Mouse (Mus musculus): Measurements from ENCODE around the gene Mvb12b.

Mvb12b gene

DNA sequence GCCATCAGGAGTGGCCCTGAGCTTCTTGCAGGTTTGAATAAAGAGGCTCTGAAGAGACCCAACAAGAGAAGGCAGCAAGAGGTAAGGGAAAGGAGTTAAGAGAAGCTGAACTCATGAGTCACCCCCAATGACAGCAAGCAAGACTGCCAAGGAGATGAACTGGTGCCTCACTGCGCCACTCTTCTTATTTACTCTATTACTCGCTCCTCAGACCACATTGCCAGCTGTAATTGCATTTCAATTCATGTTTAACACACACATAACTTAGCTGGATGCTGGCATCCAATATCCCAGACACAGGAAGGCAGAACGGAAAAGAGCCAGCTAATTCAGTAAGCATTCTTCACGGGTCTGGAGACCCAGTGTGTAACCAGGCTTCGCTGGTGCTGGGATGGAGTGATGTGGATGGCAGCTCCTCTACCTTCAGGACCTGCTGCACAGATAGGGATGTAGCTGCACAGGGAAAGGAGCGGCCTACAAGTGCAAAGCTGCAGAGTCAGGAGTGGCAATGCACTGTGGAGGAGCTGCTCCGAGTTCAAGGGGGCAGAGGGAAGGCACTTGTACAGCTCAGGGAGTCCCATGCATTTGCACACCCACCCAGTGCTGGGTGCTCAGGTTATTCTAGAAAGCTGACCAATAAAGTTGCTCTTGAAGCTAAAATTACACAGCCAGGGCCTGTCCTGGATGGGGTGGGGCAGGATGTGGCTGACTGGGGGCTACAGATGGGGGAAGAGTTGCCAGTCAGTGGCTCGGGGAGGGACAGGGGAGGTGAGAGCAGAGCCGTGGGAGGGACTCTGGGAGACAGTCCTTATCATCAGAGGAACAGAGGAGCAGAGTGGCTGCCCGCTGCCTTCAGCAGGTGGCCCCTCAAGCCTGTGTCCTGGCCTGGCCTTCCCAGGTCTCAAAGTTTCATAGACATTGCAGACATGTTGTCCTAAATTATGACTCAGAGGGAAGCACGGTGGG, 34.5 kb downstream of the Mvb12b start:
- DNase-seq (ENCODE audit: low read depth in 2 of 2, low spot score in 2 of 2), result peak in 1 of 2 experiments; percentile 23

DNA sequence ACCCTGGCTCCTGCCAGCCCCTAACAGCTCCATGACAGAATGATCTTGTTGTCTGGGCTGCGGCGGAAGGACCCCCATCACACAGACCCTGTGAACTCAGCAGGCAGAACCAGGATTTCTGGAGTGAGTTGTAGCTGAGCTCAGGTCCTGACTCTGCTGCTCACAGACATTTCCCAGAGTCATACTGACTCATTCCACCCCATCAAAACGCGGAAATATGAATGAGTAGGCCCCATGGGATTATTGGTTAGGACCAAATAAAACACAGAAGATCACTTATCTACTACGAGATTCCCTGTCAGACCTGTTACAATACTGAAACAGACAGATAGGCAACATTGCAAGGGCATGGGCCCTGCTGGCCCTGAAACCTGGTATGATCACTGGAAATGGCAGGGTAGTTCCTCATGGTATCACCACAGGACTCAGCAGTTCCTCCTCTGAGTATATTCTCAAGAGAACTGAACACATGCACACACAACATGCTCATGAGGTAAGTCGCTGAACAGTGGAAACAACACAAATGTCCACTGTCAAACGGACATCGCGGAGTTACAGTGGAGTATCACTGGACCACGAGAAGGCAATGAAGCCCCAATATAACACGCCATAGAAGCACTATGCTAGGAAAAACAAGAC, 40.4 kb downstream of the Mvb12b start:
- DNase-seq (ENCODE audit: low read depth in 2 of 2, low spot score in 2 of 2), result no peak

DNA sequence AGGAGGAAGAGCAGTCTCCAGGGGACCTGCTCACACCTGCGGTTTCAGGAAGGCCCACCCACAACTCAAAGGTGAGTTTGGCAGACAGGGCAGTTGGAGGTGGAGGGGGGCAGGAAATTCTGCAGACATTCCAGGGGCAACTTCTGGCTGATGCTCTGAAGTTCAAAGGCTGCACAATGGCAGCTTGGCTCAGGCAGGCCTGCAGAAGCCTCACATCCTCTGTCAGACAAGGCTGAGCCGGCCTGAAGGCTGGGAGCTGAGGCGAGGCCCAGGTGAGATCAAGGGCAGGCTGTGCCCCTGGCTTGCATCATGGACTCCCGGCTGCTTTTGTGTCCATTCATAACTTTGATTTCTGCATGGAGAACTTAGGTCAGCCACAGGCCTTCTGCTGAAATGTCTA, 41.1 kb downstream of the Mvb12b start:
- DNase-seq (ENCODE audit: low read depth in 2 of 2, low spot score in 2 of 2), result no peak

DNA sequence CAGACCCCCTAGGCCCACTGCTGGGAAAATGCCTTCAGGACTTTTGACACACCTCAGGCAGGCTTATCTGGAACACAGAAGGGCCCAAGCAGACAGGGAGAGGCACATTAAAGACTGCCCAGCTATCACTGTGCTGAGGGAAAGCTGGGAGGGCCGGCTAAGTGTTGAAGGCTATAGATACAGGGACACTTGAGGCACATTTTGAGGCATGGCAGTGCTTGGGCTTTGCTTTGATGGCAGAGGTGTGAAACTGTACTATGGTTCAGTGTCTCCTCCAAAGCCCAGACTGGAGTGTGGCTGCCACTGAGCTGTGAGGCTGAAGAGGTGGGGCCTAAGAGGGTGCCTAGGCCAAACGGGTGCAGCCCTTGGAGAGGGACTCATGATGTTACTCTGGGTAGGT, 44.1 kb downstream of the Mvb12b start:
- no peak for DNase-seq (ENCODE audit: low read depth in 2 of 2, low spot score in 2 of 2)

DNA sequence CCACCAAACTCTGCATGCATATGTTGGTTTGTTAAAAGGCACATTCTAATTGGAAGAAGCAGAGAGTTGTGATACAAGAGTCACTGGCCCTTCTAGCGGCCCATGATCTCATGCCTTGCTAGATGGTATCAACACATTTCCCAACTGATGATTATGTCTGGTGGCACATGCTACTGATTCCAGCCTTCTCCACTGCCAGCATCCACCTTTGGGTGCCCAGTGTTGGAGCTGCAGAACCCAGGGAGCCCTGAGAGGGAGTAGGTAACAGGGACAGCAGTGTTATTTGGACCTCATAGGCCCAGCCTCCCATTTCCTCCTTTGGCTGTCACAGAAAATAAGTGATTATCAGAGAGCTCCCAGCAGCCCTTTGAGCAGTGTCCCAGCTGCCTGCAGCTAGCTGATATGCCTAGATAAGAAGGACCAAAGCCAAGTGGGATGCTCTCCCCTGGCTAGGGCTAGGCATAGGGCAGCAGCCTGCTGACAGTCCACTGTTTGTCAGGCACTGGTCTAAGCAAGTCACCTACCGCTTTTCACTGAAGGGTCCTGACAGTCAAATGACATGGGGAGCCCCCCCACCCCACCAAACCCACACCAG, 44.7 kb downstream of the Mvb12b start:
- no peak for DNase-seq (ENCODE audit: low read depth in 2 of 2, low spot score in 2 of 2)

DNA sequence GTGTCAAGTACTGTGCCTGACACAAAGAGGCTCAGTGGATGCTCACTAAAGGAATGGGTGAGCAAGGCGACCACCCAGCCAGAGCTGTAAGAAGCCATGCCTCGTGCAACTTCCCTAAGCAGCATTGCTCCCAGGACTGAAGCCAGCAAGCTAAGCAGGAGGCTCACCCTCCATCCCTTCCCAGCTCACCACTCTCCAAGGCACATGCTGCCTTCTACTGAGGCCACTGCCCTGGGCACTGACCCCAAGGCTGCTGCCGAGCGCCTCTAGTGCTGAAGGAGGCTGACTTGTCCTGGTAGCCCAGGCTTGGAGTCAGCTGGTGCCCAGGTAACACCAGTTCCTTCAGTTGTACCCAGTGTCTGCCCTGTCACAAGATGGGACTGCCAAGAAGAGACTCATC, 45.8 kb downstream of the Mvb12b start:
- no peak for DNase-seq (ENCODE audit: low read depth in 2 of 2, low spot score in 2 of 2)

DNA sequence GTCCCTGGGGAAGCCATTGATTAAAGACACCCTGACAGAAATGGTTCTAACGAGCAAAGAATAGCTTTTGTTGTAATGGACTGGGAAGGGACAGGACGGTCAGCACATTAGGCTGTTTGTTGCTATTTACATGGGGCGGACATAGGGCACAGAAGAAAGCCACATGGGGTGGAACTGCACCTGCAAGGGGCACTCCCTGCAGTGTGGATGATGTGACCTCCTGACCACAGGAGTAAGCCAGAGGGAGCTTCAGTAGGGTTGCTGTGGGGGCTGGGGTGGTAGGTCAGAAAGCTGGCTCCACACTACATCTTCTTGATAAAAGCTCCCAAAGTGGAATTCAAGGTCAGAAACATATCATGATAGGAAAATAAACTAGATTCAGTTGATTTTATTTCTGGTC, 47.3 kb downstream of the Mvb12b start:
- DNase-seq (ENCODE audit: low read depth in 2 of 2, low spot score in 2 of 2), result no peak

DNA sequence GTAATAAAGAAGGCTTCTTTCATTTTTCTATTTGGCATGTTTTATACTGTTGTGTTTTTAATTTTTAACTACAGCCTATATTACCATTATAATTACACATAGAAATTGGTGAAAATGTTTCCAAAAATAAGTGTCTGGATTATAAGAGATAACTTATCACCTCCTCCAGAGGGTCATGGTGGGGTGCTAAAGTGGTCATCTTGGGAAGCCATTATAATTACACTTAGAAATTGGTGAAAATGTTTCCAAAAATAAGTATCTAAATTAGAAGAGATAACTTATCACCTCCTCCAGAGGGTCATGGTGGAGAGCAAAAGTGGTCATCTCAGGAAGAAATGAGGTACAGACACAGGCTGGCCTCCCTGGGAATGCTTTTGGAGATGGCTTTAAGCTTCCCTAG, 48.5 kb downstream of the Mvb12b start:
- DNase-seq (ENCODE audit: low read depth in 2 of 2, low spot score in 2 of 2), result no peak

DNA sequence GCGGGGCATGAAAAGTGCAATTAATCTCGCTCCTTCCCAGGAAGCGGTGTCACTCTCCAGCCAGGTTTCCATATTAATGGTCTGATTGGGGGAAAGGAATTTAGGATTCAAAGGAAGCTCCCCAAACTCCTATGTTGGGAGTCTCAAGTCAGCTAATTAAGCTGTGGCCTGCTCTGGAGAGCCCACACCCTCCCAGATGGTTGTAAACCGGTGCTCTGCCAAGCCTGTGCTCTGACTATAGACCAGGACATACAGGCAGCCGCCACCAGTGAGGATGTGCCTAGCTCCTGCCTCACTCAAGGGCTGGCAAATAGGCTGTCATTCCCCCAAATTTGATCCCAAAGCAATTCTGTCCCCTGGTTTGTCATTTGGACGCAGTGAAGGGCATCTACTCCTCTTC, 50.4 kb downstream of the Mvb12b start:
- DNase-seq (ENCODE audit: low read depth in 2 of 2, low spot score in 2 of 2), result no peak

DNA sequence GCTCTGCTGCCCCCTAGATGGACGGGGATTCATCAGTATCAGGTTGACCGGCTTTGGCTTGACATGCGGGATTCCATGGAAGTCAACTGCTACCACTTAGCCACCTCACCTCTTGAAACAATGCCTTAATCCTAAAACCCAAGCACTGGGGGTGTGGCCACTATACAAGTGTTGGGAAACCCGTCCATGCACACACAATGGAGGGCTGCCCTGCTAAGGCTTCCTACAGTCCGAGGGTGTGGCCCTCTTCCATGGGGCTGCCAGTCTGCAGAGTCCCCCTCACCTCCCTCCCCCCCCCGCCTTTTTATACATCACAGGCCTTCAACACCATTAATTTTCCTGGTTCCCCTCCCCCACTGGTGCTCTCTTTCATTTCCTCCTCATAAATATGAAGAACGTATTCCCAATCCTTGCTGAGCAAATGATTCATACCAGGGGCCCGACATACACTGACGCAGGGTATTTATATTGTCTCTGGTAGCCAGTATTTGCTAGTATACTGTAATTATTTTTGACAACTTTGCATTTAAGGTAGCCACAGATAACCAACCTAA, 51.0 kb downstream of the Mvb12b start:
- DNase-seq (ENCODE audit: low read depth in 2 of 2, low spot score in 2 of 2), result no peak

DNA sequence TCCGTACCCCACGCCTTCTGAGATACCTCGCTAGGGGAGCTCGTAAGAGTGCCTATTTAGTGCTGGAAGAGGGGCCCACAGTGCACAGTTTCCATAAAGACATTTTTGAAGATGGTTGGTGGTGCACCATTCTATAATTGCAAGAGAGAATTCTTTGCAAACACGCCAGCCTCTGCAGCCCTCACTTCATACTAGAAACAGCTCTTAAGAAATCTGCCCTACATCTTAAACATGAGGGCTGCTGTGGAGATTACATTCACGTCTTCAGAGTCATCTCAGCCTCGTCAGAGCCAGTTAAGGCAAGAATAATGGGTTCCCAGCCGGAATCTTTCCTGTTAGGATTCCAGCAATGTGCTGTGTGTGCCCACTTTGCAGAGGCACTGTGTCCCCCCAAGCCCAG, 52.7 kb downstream of the Mvb12b start:
- no peak for DNase-seq (ENCODE audit: low read depth in 2 of 2, low spot score in 2 of 2)

DNA sequence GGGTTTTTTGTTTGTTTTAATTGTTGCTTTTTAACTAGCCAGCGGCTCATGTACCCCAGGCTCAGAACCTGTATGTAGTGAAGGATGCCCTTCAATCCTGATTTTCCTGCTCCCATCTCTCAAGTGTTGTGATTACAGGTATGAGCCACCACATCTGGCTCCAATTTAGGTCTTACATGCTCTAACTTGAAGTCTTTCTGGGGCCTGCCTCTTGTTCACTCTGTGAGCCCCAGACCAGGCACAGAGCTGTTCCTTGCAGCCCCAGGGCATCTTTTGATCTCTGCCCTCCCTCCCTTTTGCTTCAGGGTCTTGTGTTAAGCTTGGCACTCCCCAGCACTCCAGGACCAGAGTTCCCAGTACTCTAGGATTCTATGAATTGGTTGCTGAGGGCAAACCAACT, 53.8 kb downstream of the Mvb12b start:
- DNase-seq (ENCODE audit: low read depth in 2 of 2, low spot score in 2 of 2), result no peak

DNA sequence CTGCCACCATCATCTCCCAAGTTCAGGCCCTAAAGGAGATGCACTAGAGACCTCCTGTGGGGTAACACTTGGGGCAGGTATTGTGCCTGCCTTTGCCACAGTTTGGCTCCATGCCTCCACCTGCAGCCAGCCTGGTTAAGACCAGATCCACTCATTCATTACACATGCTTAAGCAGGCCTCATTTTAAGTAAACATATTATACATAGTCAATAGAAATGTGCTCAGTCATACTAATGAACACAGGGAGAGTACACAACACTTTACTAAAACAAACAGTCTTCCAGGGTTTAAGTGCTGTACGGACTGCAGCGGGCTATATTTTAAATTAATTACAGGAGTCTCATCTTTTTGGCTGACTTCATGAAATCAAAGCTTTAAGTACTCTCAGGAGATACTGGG, 57.9 kb downstream of the Mvb12b start:
- DNase-seq (ENCODE audit: low read depth in 2 of 2, low spot score in 2 of 2), result no peak

DNA sequence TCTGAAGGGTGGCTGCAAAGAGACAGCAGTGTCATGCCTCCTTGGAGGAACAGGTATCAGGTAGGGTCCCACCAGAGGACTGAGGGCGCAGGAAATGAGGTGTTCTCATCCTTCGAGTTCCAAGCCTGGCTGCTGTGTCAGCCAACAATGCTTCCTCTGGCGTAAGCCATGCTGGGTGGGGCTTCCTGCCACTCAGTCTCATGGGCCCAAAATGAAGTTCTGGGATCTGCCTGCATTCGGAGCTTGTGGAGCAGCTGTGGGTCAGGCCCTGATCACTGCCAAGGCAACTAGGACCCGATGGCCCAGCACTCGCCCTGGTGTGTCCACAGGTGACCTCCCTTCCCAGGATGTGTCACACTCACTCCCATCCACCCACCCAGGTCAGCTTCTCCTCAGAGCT, 61.0 kb downstream of the Mvb12b start:
- no peak for DNase-seq (ENCODE audit: low read depth in 2 of 2, low spot score in 2 of 2)

DNA sequence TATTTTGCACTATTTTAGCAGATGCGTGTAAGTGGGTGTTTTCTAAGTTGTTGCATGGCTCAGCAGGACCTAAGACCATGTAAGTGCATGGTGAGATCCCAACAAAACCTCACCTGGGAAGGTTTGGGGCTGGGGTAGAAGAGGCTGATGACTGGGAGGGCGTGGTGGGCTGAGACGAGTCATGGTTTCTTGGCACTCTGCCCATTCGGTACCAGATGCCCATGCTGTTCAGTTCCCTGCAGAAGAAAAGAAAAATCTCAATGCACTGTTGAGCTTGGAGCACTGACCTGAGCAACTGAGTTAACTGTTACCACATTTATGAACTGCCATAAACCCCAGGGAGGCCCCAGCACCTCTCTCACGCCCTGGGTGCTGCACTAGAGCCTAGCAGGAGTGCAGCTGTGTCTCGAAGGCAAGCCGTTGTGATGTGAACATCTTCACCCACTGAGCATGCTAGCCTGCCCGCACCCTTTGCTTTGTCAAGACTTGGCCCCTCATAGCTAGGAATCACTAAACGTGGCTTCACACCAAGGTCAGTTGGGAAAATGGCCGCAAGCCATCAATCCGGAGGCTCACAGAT, 62.7 kb downstream of the Mvb12b start:
- DNase-seq (ENCODE audit: low read depth in 2 of 2, low spot score in 2 of 2), result no peak

DNA sequence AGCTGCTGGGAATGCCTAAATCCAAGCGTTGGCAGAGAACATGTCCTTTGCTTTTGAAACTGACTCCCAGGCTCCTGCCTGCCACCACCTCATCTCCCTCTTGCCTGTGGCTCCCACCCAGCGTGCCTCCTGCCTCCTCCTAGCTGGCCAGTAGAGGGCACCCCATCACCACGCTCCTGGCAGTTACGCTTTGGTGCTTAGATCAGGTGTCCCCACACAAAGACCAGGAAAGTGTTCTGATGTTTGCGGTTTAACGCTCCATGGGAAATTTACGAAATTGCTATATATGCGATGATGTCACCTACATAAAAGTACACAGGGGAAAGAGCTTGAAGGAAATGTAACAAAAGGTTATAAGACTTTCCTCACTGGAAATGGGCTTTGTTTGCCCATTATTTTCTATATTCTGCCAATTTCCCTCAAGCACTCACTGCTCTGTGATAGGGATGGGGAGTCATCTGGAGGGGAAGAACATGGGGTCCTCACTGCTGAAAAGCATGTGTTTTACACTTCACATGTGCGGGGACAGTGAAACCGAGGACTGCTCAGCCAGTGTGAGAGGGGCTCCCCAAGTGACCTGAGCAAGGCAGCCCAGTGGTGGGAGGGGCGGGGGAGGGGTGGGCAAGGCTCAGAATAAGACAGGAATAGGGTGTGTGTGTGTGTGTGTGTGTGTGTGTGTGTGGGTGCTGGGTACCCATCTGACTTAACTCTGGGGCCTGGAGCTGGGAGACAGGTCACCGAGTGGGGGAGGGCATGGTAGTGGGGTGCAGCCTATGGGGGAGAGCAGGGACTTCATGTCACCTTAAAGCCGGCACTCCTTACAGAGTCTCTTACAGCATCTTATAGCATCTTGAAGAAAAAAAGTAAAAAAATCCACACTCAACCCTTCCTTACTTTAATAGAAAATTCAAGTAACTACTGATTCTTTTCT, 65.8 kb downstream of the Mvb12b start:
- DNase-seq (ENCODE audit: low read depth in 2 of 2, low spot score in 2 of 2), result peak; percentile 74 to 77

DNA sequence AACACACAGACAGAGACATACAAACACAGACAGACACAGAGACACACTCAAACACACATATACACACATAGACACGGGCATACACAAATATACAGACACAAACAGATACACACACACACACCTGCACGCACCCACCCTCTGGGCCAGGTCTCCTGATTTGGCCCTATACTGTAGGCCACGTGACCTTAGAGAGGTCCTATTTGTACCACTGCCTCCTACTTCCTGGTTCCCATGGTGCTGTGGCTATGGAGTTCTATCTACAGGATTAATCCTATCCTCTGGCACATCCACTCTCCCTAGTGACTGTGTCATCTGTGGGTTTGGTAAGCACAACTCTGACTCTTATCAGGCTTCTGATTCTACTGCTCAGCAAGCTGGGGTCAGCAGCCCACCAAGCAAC, 67.3 kb downstream of the Mvb12b start:
- no peak for DNase-seq (ENCODE audit: low read depth in 2 of 2, low spot score in 2 of 2)

DNA sequence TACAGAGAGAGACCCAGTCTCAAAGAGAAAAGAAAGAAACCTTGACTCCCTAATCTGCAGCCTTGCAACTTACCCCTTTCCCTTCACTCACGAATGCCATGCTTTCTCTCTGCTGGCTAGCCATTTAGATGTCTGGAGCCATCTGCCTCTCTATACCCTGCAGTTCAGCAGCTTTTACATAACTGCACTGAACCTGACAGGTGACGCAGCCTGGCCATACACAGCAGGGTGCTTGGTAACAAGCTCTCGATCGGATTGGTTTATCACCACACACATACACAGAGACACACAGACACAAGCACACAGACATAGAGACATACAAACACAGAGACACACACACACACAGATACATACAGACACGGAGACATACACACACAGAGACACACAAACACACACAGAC, 67.7 kb downstream of the Mvb12b start:
- no peak for DNase-seq (ENCODE audit: low read depth in 2 of 2, low spot score in 2 of 2)

DNA sequence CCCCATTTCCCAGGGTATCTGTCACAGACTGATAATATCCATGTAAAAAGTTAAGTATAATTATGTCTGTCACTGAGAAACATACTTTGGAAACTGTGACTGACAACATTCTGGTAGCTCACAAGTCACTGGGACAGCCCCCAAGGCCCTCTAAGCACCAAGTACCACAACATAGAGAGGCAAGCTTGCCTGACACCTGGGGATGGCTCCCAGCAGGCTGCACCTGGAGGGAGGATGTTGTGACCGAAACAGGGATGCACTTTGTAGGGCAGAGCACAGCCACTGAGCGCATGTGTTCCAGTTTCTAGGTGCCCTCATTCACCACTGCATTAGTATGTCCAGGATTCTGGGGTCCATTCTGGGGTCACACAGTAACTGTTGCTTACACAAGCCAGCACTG, 69.4 kb downstream of the Mvb12b start:
- no peak for DNase-seq (ENCODE audit: low read depth in 2 of 2, low spot score in 2 of 2)

DNA sequence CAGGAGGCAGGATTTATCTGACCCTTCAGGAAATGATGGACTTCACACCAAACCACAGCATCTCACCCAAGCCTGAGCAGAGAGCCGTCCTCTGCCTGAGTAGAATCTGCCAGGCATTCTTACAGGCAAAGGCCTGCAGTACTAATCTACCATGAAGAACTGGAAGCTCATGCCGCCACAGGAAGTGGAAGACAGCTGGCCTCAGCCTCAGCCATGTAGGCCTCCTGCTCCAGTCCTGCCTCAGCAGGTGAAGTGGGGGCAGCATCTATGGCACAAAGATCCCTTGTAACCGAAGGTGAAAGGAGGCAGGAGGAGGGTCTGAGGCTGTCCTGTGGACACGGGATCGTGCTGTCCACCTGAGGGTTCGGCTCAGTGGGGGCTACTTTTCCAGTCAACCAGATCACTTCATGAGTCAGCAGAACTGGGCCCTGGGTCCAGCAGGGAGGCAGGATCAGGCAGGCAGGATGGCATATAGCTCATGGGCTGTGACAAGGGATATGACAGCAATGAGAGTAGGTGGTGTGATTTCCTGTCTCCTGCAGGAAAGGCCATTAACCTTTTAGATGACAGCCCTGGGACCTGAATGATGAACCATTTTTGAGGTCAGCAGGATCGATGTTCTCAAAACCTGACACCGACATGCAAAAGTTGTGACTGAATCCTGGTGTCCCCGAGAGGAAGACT, 69.9 kb downstream of the Mvb12b start:
- no peak for DNase-seq (ENCODE audit: low read depth in 2 of 2, low spot score in 2 of 2)
